Mouse (Mus musculus): ENCODE measurements around the gene Fam104a. TPM values are rescaled to one million over a fixed set of nuclear protein-coding genes. Genes with fewer than 3 reads are reported as not detected.

Fam104a gene
- polyA plus RNA-seq, 1 experiment, result 27.5 TPM

DNA sequence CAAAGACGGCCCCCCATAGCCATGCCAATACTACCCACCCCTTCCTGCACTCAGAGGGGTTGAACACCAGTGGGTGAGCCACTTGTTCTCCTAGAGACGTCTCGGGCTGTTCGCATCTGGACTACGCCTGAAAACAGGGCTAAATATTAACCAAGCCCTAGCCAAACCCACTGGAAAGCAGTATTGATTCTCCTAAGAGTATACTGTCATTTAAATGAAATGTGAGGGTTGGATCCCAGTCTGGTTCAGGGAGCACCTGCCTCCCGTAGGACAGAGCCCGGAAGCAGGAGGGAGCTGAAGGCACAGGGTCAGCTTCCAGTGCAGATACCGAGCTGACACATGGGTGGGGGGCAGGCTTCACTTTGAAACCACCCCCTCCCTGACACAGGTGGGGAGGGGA, 52.1 kb downstream of the Fam104a start:
- DNase-seq (ENCODE audit: low read depth), result no peak

- DNase-seq (ENCODE audit: low read depth), result no peak
These were observed 52.7 kb downstream of the Fam104a start for GRCm38 (mm10) chr11:113631302-113631701.

- DNase-seq (ENCODE audit: low read depth), result no peak
These were observed 53.3 kb downstream of the Fam104a start for GRCm38 (mm10) chr11:113630642-113631041.

DNA sequence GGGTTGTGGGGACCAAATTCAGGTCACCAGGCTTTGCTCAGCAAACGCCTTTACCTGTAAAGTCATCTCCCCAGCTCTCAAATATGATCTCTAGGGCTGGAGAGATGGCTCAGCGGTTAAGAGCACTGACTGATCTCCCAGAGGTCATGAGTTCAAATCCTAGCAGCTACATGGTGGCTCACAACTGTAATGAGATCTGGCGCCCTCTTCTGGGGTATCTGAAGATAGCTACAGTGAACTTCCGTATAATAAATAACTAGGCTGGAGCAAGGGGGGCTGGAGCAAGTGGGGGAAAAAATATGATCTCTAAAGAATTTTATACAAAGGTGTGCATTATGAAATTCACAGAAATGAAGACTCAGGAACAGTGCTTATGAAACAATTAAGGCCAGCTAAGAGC, 56.2 kb downstream of the Fam104a start:
- DNase-seq (ENCODE audit: low read depth), result no peak

DNA sequence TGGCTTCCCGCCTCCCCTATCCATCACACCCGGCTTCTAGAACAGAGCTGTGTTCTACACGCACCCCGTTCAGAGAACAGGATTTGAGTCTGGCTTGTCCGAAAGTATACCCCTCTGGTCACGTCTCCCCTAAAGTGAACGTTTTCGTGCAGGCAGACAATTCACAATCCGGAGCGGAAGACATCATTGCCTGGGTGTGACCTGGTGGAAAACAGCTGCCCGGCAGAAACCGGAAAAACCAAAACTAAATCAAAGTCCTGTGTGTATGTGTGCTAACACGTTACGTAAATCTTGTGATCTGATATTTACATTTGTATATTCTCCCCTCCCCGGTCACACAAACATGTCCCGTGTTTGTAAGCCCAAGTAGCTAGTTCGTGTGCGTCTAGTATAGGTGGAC, 58.5 kb downstream of the Fam104a start:
- DNase-seq (ENCODE audit: low read depth), result no peak

DNA sequence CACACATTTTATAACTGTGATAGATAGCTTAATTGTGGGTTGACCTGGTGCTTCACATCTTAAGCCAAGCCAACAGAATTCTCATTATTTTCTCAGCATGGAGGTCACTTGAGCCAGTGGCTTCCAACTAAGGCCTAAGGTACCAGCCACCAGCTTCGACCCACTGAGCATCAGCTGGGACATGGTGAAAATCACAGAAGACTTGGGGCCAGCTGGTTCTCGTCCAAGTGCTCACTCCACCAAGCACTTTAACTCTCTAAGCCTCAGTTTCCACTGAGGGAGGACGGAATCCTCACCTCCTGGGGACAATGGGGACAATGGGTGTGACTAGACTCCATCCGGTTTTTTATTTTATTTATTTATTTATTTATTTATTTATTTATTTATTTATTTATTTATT, 61.9 kb downstream of the Fam104a start:
- DNase-seq (ENCODE audit: low read depth), result no peak

DNA sequence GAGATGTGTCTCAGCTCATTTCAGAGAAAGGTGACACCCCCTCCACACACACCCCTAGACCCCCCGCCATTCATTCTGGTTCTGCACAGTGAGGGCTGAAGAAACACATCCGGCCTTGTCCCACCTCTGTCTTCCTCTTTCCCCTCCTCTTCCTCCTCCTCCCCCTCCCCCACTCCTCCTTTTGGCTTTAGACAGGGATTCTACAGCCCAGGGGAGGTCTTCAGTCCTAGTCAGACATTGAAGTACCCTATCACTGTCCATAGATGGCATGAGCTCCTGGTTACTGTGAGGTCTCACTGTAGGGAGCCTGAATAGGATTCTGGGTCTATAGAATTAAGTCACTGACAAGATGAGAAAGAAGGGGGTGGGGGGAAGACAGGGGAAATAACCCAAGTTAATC, 63.0 kb downstream of the Fam104a start:
- DNase-seq (ENCODE audit: low read depth), result no peak

DNA sequence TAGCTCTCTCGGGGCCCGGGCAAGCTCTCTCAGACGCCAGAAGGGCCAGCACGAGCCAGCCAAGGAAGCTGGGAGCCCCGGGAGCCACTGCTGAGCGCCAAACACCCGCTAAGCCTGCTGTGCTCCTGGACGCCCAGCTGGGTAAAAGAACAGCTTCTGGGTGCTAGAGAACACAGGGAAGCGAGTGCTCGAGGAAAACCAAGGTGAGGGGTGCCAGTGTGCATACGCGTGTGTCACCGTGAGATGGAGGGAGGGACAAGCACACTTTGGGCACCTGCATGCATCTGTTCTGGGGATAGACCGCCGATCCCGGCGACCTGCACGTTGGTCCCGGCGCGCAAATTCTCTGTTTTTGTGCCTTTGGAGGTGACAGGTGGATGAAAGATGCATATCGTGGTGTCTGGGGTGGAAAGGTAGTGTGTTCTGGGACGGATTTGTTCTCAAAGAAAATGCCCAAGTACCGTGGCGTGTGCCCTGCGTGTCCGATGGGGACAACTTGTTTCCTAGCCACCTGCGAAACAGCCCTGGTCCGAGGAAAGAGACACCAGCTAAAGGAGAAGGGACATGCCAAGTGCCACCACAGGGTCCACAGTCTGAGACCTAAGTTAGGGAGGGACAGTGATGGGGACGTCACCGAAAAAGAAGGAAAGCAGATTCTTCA, 64.4 kb downstream of the Fam104a start:
- no peak for DNase-seq (ENCODE audit: low read depth)

DNA sequence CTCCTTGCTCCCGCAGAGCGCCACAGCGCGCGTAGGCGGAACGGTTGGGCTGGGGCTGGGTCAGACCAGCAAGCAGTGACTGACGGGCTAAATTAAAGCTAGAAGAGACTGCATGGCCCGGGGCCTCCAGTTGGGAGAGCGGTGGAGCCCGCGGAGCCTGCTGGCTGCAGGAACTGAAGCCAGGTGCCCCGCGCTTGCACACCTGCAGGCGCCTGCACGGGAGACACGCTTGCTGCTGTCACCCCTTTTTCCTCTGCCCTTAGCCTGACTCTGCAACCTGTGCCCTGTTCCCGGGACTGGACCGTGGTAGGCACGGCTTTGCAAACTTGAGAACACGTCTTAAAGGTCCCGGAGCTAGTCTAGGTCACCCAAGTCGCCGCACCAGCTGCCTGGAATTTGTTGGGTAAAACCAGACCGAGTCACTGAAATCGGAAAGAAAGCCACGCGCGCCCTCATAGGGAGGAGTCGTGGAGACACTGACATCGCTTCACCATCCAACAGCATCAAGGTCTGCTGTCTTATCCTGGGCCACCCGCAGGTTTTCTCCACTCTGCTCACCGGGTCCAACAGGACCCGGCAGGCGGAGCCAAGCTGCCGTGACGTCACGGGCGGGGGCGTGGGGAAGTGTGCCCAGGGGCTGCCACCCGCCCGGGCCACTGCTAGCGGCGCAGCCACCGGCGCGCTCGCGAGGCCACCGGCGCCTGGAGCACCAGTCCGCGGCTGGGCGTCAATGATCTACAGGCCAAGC, 65.1 kb downstream of the Fam104a start, which contains the start of gene Sstr2:
TSS of gene Sstr2 (plus strand) at position 671 of the 748 bp plus-strand sequence.
- DNase-seq (ENCODE audit: low read depth), result no peak

GRCm38 (mm10) chr11:113618303-113618671, 65.7 kb downstream of the Fam104a start:
- DNase-seq (ENCODE audit: low read depth), result no peak

- DNase-seq (ENCODE audit: low read depth), result no peak
These were observed 66.6 kb downstream of the Fam104a start for GRCm38 (mm10) chr11:113617132-113617911.

DNA sequence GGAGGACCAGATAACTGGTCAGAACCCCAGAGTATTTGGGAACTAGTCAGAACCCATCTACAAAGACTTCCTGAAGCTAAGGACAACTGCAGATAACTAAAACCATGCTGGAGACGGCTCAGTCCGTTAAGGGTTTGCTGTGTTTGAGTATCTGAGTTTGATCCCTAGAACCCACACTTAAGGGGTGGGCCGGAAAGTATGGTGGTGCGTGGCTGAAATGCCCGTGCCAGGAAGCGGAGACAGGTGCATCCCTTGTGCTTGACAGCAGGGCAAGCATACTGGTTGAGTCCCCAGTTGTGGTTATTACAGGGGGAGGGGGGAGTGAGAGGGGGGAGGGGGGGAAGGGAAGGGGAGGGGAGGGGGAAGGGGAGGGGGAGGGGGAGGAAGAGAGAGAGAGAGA, 69.5 kb downstream of the Fam104a start:
- no peak for DNase-seq (ENCODE audit: low read depth)

DNA sequence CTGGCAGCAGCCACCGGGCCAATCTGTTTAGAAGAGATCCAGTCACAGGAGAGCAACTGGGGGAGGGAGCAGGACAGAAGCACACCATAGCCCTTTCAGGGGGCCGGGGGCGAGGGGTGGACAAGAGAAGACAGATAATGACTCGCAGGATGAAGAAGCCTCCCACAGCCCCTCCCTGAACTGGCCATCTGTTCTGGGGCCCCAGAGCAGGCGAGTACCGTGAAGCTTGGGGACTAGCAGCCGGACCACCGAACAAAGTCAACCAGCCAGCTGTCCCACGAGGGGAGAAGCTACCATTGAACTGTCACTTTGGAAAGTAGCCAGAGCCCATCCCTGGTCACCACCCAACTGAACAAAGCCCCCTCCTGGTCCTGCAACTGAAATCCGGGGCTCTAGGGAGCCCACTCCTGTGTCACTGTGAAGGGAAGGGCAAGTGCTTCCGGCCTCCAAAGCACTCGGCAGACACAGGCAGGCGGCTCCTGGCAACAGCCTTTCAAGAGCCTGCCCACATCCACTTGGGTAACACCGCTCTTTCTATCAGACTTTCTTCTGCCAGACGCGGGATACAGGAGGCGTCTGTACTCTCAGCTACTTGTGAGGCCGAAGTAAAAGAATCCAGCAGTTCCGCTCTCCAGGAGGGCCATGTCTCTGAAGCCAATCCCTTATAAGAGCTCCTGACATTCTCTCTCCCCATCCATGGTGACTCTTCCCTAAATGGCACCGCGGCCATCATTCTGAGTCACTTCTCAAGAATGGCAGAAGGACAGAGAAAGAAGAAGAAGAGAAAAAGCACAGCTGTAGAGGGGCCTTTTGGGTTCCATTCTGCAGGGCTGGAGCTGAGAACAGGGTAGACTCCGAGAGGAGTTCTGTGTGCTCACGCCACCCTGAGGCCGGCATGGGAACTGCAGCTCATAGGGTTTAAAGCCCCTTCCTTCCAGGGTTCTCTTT, 72.0 kb downstream of the Fam104a start:
- no peak for DNase-seq (ENCODE audit: low read depth)

Other genes with a start within 250 kb of the Fam104a start
- gene Sstr2, start 64.8 kb downstream of the Fam104a start, polyA plus RNA-seq (2012; rRNA removed), result 0.20 and 0.27 TPM in 2 replicates
- 50.1 and 55.1 TPM in 2 replicates for gene Cog1, start 35.0 kb downstream of the Fam104a start, polyA plus RNA-seq (2012; rRNA removed)
- gene Slc39a11, start 34.1 kb downstream of the Fam104a start, polyA plus RNA-seq (2012; rRNA removed), result 29.2 and 31.6 TPM in 2 replicates
- gene D11Wsu47e, start 257 bp upstream of the Fam104a start, polyA plus RNA-seq (2012; rRNA removed), result 14.2 and 16.9 TPM in 2 replicates
- 5.9 and 9.7 TPM in 2 replicates for gene Cpsf4l, start 25.9 kb upstream of the Fam104a start, polyA plus RNA-seq (2012; rRNA removed)
- 75.3 and 77.7 TPM in 2 replicates for gene Cdc42ep4, start 67.7 kb upstream of the Fam104a start, polyA plus RNA-seq (2012; rRNA removed)

Data from gonadal fat pad, adult 2 months (tissue).